Mouse (Mus musculus) cortical plate, adult 2 months (tissue): Measurements from ENCODE around the gene Epop.

ENCODE experiments used
- CTCF ChIP-seq: fragments of 200-500 bp; IDR thresholded peaks from 2 replicates; pipeline ENCODE4 v1.5.1; 2011; ENCODE audit warnings: mild to moderate bottlenecking, control low read depth, low read length; ENCODE audit not compliant: insufficient read depth; ENCODE audit errors: extremely low read depth
- POLR2A ChIP-seq: fragments of 200-500 bp; IDR thresholded peaks from 2 replicates; pipeline ENCODE4 v1.6.1; 2011; ENCODE audit warnings: mild to moderate bottlenecking, low read length, control low read depth; ENCODE audit not compliant: insufficient read depth; ENCODE audit errors: extremely low read depth

- TF ChIP-seq POLR2A (no peak), CTCF (no peak)
Observed at GRCm38 (mm10) chr11:97626850-97627249, 2.7 kb downstream of the Epop start.
